Mouse (Mus musculus) heart, adult 8-10 months (tissue): Measurements from ENCODE around the gene Dnajb13. TPM values are rescaled to one million over a fixed set of nuclear protein-coding genes. Genes with fewer than 3 reads are reported as not detected.
A peak's percentile ranks its signal among the peaks of the same experiment; 100 is the strongest.
"Not testable (repeated sequence)": the region's sequence is repeated elsewhere in the genome, so short reads cannot be mapped to it uniquely, and the experiment has no call there.

Source experiments
- DNase-seq: peaks from one replicate; pipeline ENCODE4 v3.0.0; 2022; ENCODE audit warnings: low spot score
- total RNA-seq, 4 experiments: library from RNA; stranded (reverse); gene quantifications; 2 replicates each; pipeline ENCODE4 v1.2.4; 2022

The Dnajb13 gene
- total RNA-seq, 4 experiments from 2014 or later = 0.50 TPM; not detected in 3

DNA sequence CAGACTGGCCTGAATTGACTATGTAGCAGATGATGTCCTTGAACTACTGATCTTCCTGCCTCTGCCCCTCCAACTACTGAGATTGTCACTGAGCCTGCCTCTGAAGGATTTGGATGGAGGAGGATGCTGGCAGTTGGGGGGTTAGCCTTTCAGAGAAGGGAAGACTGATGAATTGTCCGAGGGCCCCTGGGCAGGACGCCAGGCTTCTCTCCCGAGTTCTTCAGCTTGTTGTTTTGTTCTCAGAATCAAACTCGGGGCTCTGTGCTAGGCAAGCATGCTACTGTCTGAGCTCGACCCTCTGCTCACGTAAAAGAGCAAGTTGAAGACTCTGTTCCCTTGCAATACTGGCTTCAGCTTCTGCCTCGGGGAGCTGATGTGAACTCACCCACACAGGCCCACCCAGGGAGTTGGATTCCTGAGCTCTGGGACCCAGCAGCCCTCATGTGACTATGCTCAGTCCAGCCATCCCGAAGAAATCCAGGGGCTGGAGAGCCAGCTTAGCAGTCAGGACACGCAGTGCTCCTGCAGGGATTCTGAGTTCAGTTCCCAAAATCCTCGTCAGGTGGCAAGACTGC, 26.2 kb downstream of the Dnajb13 start:
- DNase-seq = no peak

GRCm38 (mm10) chr7:100487301-100487700, 27.5 kb downstream of the Dnajb13 start:
- DNase-seq = no peak

- DNase-seq = no peak
Measured at GRCm38 (mm10) chr7:100484493-100484892, 30.3 kb downstream of the Dnajb13 start.

GRCm38 (mm10) chr7:100482046-100482445, 32.7 kb downstream of the Dnajb13 start:
- DNase-seq = not testable (repeated sequence)

DNA sequence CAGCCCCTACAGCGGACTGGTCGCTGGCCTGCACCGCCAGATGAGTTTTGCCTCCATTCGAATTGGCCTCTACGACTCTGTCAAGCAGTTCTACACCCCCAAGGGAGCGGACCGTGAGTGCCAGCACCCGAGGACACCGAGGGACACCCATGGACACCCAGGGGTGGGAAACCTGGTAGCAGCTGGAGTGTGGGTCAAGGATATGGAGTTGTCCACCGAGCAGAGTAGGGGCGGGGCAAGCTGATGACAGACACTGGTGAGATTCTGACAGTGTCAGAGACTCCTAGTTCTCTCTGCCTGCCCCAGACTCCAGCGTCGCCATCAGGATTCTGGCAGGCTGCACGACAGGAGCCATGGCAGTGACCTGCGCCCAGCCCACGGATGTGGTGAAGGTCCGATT, 34.6 kb downstream of the Dnajb13 start:
- no peak for DNase-seq

- no peak for DNase-seq
Measured at GRCm38 (mm10) chr7:100479823-100480164, 35.0 kb downstream of the Dnajb13 start.

DNA sequence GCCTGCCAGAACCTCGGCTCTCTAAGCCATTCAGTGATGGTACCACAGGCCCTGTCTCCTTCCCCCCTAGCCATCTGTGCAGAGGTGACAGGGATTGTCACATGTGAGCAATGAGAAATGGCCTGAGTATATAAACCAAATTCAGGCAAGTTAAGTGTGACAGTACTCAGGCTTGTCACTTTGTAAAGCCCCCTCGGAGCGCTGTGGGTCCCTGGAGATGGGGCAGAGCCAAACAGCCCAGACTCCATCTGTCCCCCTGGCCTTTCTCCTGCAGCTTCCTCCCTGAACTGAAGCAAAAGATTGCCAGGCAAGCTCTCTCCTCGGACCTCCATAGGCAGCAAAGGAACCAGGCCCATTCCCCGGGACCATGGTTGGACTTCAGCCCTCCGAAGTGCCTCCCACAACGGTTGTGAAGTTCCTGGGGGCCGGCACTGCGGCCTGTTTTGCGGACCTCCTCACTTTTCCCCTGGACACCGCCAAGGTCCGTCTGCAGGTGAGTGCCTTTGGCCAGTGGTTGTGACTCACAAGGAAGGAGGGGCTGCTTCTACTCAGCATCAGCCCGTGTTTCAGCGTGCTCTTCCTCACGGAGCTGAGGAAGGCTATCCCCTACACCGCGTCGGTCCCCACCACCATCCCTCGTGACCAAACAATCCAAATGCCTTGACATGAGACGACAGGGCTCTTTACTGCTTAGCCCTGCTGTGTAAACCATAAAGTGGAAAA, 35.5 kb downstream of the Dnajb13 start:
- no peak for DNase-seq

GRCm38 (mm10) chr7:100474680-100475079, 40.1 kb downstream of the Dnajb13 start:
- DNase-seq = peak; percentile 32

DNA sequence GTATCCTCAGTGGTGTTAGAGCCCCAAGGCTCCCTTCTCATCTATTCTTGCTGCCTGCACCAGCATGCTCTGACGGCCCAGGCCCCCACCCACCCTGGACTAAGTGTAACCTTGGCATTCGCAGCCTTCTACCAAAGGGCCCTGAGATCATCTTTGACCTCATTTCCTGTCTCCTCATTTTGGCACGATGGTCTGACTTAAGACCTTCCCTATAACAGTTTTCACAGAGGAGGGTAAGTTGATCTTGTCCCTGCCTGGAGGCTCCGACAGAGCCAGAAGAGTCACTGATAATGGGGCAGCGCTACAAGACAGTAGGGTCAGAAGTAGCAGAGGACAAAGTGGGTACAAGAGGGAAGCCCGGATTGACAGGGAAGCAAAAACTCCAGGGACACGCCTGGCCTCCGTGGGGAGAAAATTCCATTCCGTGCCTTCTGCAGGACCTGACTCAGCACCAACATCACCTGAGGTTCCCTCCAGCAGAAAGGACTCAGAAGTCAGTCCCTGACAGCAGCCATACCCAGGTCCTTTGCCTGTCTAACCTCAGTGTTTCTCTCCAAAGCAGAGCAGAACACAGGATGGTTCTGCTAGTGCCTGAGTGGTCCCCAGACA, 40.8 kb downstream of the Dnajb13 start:
- DNase-seq = no peak

DNA sequence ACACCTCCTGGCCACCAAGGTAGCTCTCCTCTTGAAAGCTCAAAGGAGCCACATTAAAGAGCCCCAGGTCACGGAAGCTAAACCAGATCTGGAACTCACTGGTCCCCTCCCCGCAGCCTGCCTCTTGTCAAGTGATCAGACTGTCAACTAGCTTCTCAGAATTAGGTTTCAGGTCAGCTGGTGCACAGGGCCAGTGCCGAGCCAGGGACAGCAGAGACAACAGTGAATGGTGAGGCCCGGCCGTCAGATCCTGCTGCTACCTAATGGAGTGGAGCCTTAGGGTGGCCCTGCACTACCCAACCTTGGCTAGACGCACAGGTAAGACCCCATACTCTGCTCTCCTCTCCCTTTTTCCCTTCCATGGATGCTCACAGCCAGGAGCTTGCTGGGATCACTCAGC, 42.0 kb downstream of the Dnajb13 start, which contains the start of gene Ucp3:
Gene Ucp3 (plus strand): TSS at position 214 of the 400 bp plus-strand sequence.
- DNase-seq = peak; percentile 28

GRCm38 (mm10) chr7:100471407-100471797, 43.4 kb downstream of the Dnajb13 start:
- no peak for DNase-seq

DNA sequence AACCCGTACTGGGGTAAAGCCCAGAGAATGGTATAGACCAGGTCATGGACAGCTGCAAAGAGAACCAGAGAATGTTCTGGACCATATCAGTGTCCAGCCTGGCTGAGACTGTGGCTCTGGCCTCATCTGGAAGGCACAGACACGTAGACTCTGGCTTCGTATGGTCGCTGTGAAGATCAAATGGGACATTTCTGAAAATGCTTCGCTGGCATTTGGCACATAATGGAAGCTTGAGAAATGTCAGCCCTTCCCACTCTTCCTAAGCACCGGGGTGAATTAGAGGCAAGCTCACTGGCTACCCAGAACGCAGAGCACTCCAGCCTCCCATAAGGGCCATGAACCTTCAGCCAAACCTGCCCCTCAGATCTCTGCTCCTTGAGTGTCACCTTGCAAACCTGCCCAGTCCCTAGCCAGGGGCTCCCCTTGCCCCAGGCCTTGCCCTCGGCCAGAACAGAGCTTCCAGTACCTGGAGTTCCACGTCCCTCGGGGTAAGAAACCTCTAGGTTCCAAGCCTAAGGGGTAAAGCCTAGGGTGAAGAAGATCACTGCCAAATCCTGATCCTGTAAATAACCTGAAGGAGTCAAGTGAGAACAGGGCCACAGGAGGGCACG, 43.9 kb downstream of the Dnajb13 start:
- no peak for DNase-seq

DNA sequence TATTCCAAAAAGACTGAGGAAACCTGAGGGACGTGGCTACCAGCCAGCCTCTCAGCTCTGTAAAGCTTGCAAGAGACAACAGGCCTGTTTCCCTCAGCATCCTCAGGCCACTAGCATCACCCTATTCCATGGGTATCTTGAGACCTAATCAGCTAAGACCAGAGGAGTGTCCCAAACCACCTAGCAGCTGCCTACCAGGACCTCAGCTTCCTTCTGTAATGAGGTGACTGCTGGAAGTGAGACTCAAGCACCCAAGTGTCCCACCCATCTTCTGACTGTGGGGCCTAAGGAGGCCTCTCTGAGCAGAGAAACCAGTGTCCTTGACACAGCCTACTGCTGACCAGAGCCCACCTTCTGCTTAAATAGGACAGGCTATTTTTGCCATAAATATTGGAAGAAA, 45.3 kb downstream of the Dnajb13 start:
- DNase-seq = no peak

DNA sequence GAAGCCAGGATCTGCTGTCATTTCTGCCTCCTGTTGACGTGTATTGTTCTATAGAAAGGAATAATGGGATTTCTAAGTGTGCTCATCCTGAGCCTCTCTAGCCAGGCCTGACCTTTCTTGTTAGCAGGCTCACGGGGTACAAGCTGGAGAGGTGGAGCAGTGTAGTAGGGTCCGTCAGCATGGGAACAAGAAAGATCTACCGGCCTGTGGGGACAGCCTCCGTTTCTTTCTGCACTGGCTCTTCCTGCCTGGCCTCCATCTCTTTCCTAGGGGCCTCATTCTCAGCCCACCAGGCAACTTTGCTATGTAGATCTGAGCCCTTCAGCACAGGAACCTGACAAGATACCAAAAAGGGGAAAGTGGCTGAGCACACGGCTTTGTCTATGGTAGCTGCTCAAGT, 46.0 kb downstream of the Dnajb13 start:
- DNase-seq = no peak

- no peak for DNase-seq
Measured at GRCm38 (mm10) chr7:100466781-100467510, 47.8 kb downstream of the Dnajb13 start.

DNA sequence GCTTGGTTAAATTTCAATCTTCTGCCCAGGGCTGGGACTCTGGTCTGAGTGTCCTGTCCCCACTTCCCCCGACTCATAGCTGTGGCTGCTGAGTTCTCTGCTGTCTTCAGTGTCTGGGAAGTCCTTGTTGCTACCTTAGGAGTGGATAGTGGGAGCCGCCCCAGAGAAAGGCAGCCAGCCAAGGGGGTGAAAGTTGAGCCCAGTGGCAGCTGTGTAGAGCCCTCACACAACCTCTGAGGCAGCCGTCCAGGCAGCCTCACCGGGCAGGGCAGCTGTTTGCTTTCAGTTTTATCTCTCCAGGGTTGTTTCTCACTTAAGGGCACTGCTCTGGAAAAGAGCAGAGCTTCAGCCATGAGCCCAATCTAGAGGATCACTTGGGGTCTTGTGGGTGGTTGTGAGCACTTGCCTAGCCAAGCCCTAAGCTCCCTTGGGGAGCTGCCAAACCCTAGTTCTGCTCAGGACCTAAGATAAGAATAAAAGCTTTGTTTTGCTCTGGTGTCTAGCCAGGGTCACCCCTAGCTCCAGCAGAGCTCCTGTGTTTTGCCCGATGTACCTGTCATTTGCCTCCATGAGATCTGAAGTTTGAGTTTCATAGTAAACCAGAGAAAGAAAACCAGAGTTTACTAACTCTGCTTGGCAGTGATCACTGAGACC, 49.0 kb downstream of the Dnajb13 start:
- peak; percentile 87 for DNase-seq

GRCm38 (mm10) chr7:100465248-100465647, 49.5 kb downstream of the Dnajb13 start:
- no peak for DNase-seq

DNA sequence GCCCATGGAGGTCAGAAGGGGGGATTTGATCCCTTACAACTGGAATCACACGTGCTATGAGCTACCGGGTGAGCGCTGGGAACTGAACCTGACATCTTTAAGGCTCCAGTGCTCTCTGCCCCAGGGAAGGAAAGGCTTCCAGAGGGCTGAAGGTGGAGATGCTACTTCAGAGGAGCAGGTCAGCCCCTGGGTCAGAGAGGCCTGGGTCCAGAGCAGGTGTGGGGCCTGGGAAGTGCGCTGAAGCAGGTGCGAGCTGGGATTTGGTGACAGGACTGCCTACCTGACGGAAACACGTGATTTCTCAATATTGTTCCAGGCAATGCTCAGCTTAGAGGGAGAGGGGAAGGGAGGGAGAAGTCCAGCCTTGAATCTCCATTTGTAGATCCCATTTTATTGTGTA, 50.5 kb downstream of the Dnajb13 start:
- DNase-seq = no peak

DNA sequence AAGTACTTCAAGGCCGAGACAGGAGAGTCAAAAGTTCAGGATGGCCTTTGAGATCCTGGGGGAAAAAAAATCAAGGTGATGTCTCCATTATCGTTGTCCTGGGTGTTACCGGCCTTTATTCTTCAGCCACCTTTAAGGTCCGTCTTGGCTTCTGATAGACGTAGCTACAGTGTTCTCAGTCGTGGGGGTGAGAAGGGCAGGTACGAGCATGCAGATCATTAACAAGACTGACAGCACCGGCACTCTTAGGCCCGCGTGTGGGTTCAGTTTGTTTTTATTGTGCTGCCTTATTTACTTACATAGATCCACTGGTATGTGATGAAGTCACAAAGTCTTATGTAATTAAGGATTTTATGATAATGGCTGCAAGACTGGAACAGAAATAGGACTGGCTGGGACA, 51.0 kb downstream of the Dnajb13 start:
- DNase-seq = no peak

DNA sequence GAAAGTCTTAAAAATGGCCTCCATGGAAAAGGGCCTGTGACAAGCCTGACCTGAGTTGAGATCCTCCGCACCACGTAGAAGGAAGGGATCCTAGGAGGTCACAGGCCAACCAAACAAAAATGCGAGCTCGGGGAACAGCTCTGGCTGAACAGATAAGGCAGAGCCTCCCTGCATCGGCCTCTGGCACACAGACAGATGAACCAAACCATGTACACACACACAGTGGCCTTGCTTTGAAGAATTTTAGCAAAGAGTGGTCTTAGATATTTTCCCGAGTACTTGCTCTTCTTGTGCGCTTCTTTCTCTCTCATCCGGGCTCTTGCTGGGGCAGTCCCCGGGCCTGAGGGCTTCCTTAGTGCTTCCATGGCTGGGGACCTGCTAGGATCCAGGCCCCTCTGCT, 51.6 kb downstream of the Dnajb13 start:
- no peak for DNase-seq

DNA sequence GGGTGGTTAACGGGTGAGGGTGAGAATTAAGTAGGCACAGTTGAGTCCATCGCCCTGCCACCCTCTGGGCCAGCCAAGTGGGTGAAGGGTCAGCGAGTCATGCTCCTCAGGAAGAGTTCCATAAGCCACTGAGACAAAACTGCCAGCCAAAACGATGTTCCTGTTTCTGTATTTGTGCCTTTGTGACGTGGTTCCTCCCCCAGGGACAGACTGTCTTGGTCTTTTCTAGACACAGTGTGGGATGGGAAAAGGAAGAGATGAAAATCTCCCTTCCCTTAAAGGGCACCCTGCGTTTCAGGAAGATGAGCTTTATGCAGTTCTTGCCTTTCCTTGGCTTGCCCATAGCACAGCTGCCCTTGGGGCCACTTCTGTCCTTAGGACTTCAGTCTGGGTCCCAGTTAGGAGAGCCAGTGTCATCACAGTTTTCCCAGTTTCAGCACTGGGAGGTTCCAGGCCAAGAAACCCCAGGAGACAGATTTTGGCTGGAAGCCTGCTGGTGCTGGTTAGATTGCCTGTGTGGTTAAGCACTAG, 53.1 kb downstream of the Dnajb13 start:
- peak; percentile 87 for DNase-seq
